Comparison of ENCODE assay signal across 14 mouse cellular contexts in genomic region chr9:89850491-89851282, GRCm38 (mm10). TPM values are rescaled to one million over a fixed set of nuclear protein-coding genes. Genes with fewer than 3 reads are reported as not detected.
A peak's percentile ranks its signal among the peaks of the same experiment; 100 is the strongest.
DNase-seq lines count a peak whose midpoint lies in the region; ATAC-seq and TF ChIP-seq lines count a peak whose summit lies in the region.
"Had no signal": no experiment of that assay in that cellular context is flagged by ENCODE, and none has a peak within 500 bp of the region (broad histone marks: within the 10 kb centered on the region; RNA-seq: fewer than 3 reads in every experiment).

No protein-coding gene starts in this region.

- no peak overlapping the region for H3K4me2 ChIP-seq in lung, postnatal 0 days (replicated peaks; ENCODE audit: low read depth, low read length)
- H3K4me2 ChIP-seq in intestine, embryonic 15.5 days (replicated peaks) = no peak overlapping the region
- H3K4me2 ChIP-seq in liver, embryonic 11.5 days = no peak overlapping the region
- H3K4me2 ChIP-seq: heart, embryonic 13.5 days; midbrain, embryonic 11.5 days had no signal

- H3K4me3 ChIP-seq in lung, postnatal 0 days (ENCODE audit: low read depth, low read length) = no peak overlapping the region
- H3K4me3 ChIP-seq in intestine, embryonic 15.5 days (replicated peaks) = no peak overlapping the region
- no peak overlapping the region for H3K4me3 ChIP-seq in liver, embryonic 11.5 days (ENCODE audit: low read depth, low read length)
- H3K4me3 ChIP-seq: heart, embryonic 13.5 days had no signal

- ATAC-seq in lung, postnatal 0 days = no peak
- no peak for ATAC-seq in intestine, embryonic 15.5 days
- ATAC-seq in liver, embryonic 11.5 days (replicated peaks; ENCODE audit: low FRiP score) = no peak

- H3K9me3 ChIP-seq in lung, postnatal 0 days (ENCODE audit: low read length) = no peaks in the 10 kb centered on the region
- no peaks in the 10 kb centered on the region for H3K9me3 ChIP-seq in intestine, embryonic 15.5 days
- no peaks in the 10 kb centered on the region for H3K9me3 ChIP-seq in liver, embryonic 11.5 days (ENCODE audit: control insufficient read depth, low read length)
- H3K9me3 ChIP-seq: heart, embryonic 13.5 days had no signal

- TF ChIP-seq EP300 in lung, postnatal 0 days (IDR thresholded peaks at IDR 0.05) = no peak

- DNase-seq in lung, postnatal 0 days (ENCODE audit: low spot score) = peak; percentile 30
- no peak for DNase-seq in lung, postnatal 10 days
- peak; percentile 86 to 87 for DNase-seq in cerebellum, postnatal 25 days
- peak; percentile 60 to 69 for DNase-seq in left cerebral cortex, adult 18-20 months (ENCODE audit: low spot score in 2 of 2)
- peak; percentile 37 for DNase-seq in right cerebral cortex, postnatal 4 days
- no peak for DNase-seq in liver, embryonic 11.5 days (ENCODE audit: low spot score)
- DNase-seq in MN1 (ENCODE audit: low spot score) = no peak
- DNase-seq: adrenal gland, postnatal 10 days; kidney, adult 18-20 months had no signal

- TF ChIP-seq CTCF in lung, postnatal 0 days (IDR thresholded peaks at IDR 0.05) = no peak

- no peak overlapping the region for H3K9ac ChIP-seq in lung, postnatal 0 days (replicated peaks; ENCODE audit: low read depth)
- no peak overlapping the region for H3K9ac ChIP-seq in intestine, embryonic 15.5 days
- no peak overlapping the region for H3K9ac ChIP-seq in liver, embryonic 11.5 days (ENCODE audit: low read depth, low read length)
- H3K9ac ChIP-seq: heart, embryonic 13.5 days had no signal

- H3K36me3 ChIP-seq in lung, postnatal 0 days (ENCODE audit: insufficient read depth, low read length) = no peaks in the 10 kb centered on the region
- no peaks in the 10 kb centered on the region for H3K36me3 ChIP-seq in intestine, embryonic 15.5 days
- no peaks in the 10 kb centered on the region for H3K36me3 ChIP-seq in liver, embryonic 11.5 days (ENCODE audit: control insufficient read depth, insufficient read depth, low read length)
- H3K36me3 ChIP-seq: heart, embryonic 13.5 days had no signal

- no peaks in the 10 kb centered on the region for H3K27me3 ChIP-seq in lung, postnatal 0 days (replicated peaks; ENCODE audit: insufficient read depth, low read length)
- H3K27me3 ChIP-seq in intestine, embryonic 15.5 days (replicated peaks) = no peaks in the 10 kb centered on the region
- no peaks in the 10 kb centered on the region for H3K27me3 ChIP-seq in liver, embryonic 11.5 days (replicated peaks; ENCODE audit: control insufficient read depth, insufficient read depth, low read length)
- H3K27me3 ChIP-seq: heart, embryonic 13.5 days had no signal

- no peaks in the 10 kb centered on the region; the same call in 1 of the 2 replicates for H3K4me1 ChIP-seq in lung, postnatal 0 days (ENCODE audit: insufficient read depth, low read depth, low read length)
- H3K4me1 ChIP-seq in intestine, embryonic 15.5 days (replicated peaks) = no peaks in the 10 kb centered on the region
- no peaks in the 10 kb centered on the region for H3K4me1 ChIP-seq in liver, embryonic 11.5 days (replicated peaks; ENCODE audit: control insufficient read depth, insufficient read depth, low read length)
- H3K4me1 ChIP-seq: heart, embryonic 13.5 days had no signal

- WGBS in lung, postnatal 0 days = 62% methylated on average over 10 of the region's 10 CpGs
- WGBS in intestine, embryonic 15.5 days = 77% methylated on average over 10 of the region's 10 CpGs
- 79% methylated on average over 10 of the region's 10 CpGs for WGBS in liver, embryonic 11.5 days

- H3K27ac ChIP-seq in lung, postnatal 0 days (ENCODE audit: low read length) = no peak overlapping the region
- no peak overlapping the region for H3K27ac ChIP-seq in intestine, embryonic 15.5 days
- H3K27ac ChIP-seq in liver, embryonic 11.5 days (ENCODE audit: low read depth, low read length) = no peak overlapping the region
- H3K27ac ChIP-seq: heart, embryonic 13.5 days had no signal

RNA-seq across cellular contexts. Expression of gene Rasgrf1, which starts 59.0 kb away (rescaled TPM):
- polyA plus RNA-seq in lung, postnatal 0 days (2015; fragmentation: Nextera tagmentation; extraction: Ambion mirVana) = 0.88 and 1.1 TPM in 2 replicates
- 100 to 1,000 TPM; 292 to 328 TPM for total RNA-seq in left cerebral cortex, adult 18-20 months (2021)
- polyA plus RNA-seq in intestine, embryonic 15.5 days (2015; fragmentation: Nextera tagmentation; extraction: Ambion mirVana) = 0.31 and 0.42 TPM in 2 replicates
- polyA plus RNA-seq in liver, embryonic 11.5 days (2014; fragmentation: Nextera tagmentation; extraction: Ambion mirVana) = not detected in 2 replicates
- total RNA-seq: neutrophil, adult 5-6 weeks had no signal
- polyA plus RNA-seq: liver, adult 2 months had no signal

Comparison
In these comparisons a context has a peak if more than half of its experiments do, and no peak if none do; other contexts are left out.
1. DNase-seq: peak in lung, postnatal 0 days (single experiment), cerebellum, postnatal 25 days (2 of 2), left cerebral cortex, adult 18-20 months (2 of 2) and right cerebral cortex, postnatal 4 days (single experiment); none in lung, postnatal 10 days (single experiment), liver, embryonic 11.5 days (single experiment) and MN1 (single experiment).